Mouse (Mus musculus) neural tube, embryonic 11.5 days (tissue): ENCODE data around the gene Prl2b1. TPM values are rescaled to one million over a fixed set of nuclear protein-coding genes. Genes with fewer than 3 reads are reported as not detected.

Source experiments
- ATAC-seq: fragments of 200-750 bp; cut with Nextera tagmentation; 2 replicates; pipeline ENCODE4 v1.8.0; 2017; ENCODE audit warnings: moderate number of reproducible peaks, mild to moderate bottlenecking, moderate TSS enrichment, moderate library complexity; ENCODE audit not compliant: insufficient read depth, low FRiP score, low TSS enrichment
- DNase-seq: peaks from one replicate; pipeline ENCODE4 v3.0.0-alpha.2; 2015; ENCODE audit warnings: low spot score
- H3K27ac ChIP-seq: fragments of 300-500 bp; sonication (generic); 2 replicates; pipeline ENCODE4 v1.5.1; 2014; ENCODE audit warnings: low read depth, mild to moderate bottlenecking, low read length
- H3K27me3 ChIP-seq: fragments of 300-500 bp; sonication (generic); 2 replicates; pipeline ENCODE4 v1.6.1; 2014; ENCODE audit warnings: mild to moderate bottlenecking, low read length, mixed read lengths; ENCODE audit not compliant: control insufficient read depth, insufficient read depth
- H3K36me3 ChIP-seq: fragments of 300-500 bp; sonication (generic); 2 replicates; pipeline ENCODE4 v1.6.1; 2014; ENCODE audit warnings: mild to moderate bottlenecking, low read length, moderate library complexity, mixed read lengths; ENCODE audit not compliant: control insufficient read depth, insufficient read depth
- H3K4me1 ChIP-seq: fragments of 300-500 bp; sonication (generic); 2 replicates; pipeline ENCODE4 v1.6.1; 2014; ENCODE audit warnings: low read length, mixed read lengths; ENCODE audit not compliant: control insufficient read depth, insufficient read depth
- H3K4me2 ChIP-seq: fragments of 300-500 bp; sonication (generic); 2 replicates; pipeline ENCODE4 v1.6.1; 2014; ENCODE audit warnings: low read depth, mild to moderate bottlenecking, moderate library complexity
- H3K4me3 ChIP-seq: fragments of 300-500 bp; sonication (generic); 2 replicates; pipeline ENCODE4 v1.5.1; 2014; ENCODE audit warnings: low read depth, low read length
- H3K9ac ChIP-seq: fragments of 300-500 bp; sonication (generic); 2 replicates; pipeline ENCODE4 v1.6.1; 2014; ENCODE audit warnings: mild to moderate bottlenecking, low read length
- H3K9me3 ChIP-seq: fragments of 300-500 bp; sonication (generic); 2 replicates; pipeline ENCODE4 v1.6.1; 2016; ENCODE audit warnings: low read length; ENCODE audit not compliant: control insufficient read depth
- WGBS: fragments of 180-500 bp; shearing (Covaris S2); extraction: QIAGEN DNeasy Blood & Tissue Kit; methylation state at CpG from one replicate; pipeline ENCODE4 v1.1.7; 2014; 5-methylcytosine and 5-hydroxymethylcytosine counted together
- polyA plus RNA-seq: library from polyadenylated mRNA; unstranded; fragments of >200 nt; fragmentation: Nextera tagmentation; extraction: Ambion mirVana; gene quantifications from 2 replicates; pipeline ENCODE4 v1.2.1, GENCODE M21; 2014

Gene Prl2b1
- not detected in 2 replicates for polyA plus RNA-seq

- Histone ChIP-seq H3K4me3 (no peak within 1 kb of the TSS), H3K9me3 (no peaks in the 10 kb centered on the region), H3K9ac (no peak within 1 kb of the TSS), H3K4me1 (no peaks in the 10 kb centered on the region), H3K36me3 (no peaks in the 10 kb centered on the region), H3K27me3 (no peaks in the 10 kb centered on the region), H3K4me2 (no peak within 1 kb of the TSS), H3K27ac (no peak within 1 kb of the TSS)
- ATAC-seq (no peak), DNase-seq (no peak)
- WGBS = 71% methylated on average over 6 of the region's 6 CpGs
Measured at GRCm38 (mm10) chr13:27390746-27391145, at the start of gene Prl2b1. Prl2b1 (minus strand) TSS chr13:27390846.

DNA sequence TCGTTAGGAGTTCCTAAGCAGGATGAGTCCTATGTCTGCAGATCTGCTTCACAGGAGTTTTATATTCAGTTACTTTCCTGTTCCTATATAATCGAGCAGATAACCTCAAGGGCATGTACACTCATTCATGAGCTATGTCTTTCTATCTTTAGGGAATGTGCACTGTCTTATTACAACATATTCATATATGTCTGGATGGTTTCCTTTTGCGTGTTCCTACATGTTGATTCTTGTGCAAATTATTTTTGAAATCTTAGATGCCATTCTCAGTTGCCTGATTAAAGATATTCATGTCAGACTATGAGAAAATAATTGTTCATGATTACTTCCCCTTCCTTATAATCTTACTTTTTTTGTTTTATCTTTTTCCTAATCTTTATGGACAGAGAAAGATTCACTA is 47.9 kb upstream of the Prl2b1 start, which contains the start of gene Prl8a6:
Prl8a6 (minus strand) TSS at position 101 of the 400 bp plus-strand sequence.
- whole genome bisulfite sequencing = 89% methylated on average over 3 of the region's 3 CpGs

GRCm38 (mm10) chr13:27433159-27433558 is 42.5 kb upstream of the Prl2b1 start:
- H3K9me3 ChIP-seq = no peaks in the 10 kb centered on the region
- no peak overlapping the region for H3K27ac ChIP-seq
- no peak overlapping the region for H3K4me3 ChIP-seq
- no peak overlapping the region for H3K9ac ChIP-seq
- WGBS = 83% methylated on average over 1 of the region's 1 CpGs
- H3K27me3 ChIP-seq = no peaks in the 10 kb centered on the region
- no peak for DNase-seq
- H3K4me1 ChIP-seq = no peaks in the 10 kb centered on the region
- ATAC-seq = no peak
- H3K36me3 ChIP-seq = no peaks in the 10 kb centered on the region
- H3K4me2 ChIP-seq = no peak overlapping the region

More for the DNA sequence above, 47.9 kb upstream of the Prl2b1 start, which contains the start of gene Prl8a6:
- DNase-seq (no peak), ATAC-seq (no peak)
- no peak within 1 kb of the TSS for H3K4me2 ChIP-seq
- no peak within 1 kb of the TSS for H3K27ac ChIP-seq
- no peaks in the 10 kb centered on the region for H3K4me1 ChIP-seq
- no peak within 1 kb of the TSS for H3K9ac ChIP-seq
- H3K36me3 ChIP-seq = no peaks in the 10 kb centered on the region
- no peaks in the 10 kb centered on the region for H3K27me3 ChIP-seq
- no peak within 1 kb of the TSS for H3K4me3 ChIP-seq
- H3K9me3 ChIP-seq = no peaks in the 10 kb centered on the region

DNA sequence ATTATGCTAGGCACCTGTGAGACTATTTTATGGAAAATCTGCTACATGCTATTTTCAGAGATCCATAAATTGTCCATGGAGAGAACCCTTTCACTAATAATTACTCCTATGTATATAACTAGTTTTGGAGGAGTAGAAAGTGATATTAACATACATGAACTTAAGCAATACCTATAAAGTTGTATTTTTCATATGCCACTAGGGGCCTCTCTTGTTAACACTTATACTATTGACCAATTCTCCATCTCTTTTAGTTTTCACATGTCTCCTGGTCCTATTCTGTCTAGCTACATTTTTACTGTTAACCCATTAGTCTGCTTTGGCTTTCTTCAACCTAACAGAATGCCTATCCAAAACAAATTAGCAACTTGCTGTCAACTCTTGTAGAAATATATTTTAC is 23.0 kb upstream of the Prl2b1 start:
- DNase-seq (no peak), ATAC-seq (no peak)
- Histone ChIP-seq H3K27ac (no peak overlapping the region), H3K9me3 (no peaks in the 10 kb centered on the region), H3K4me3 (no peak overlapping the region), H3K4me2 (no peak overlapping the region), H3K27me3 (no peaks in the 10 kb centered on the region), H3K4me1 (no peaks in the 10 kb centered on the region), H3K9ac (no peak overlapping the region), H3K36me3 (no peaks in the 10 kb centered on the region)

- 88% methylated on average over 7 of the region's 7 CpGs for WGBS
- DNase-seq (peak; percentile 16), ATAC-seq (peak; percentile 55; the same call in 1 of the 2 replicates)
Measured at GRCm38 (mm10) chr13:27399061-27399724, 8.5 kb upstream of the Prl2b1 start.

GRCm38 (mm10) chr13:27345373-27345772 is 45.3 kb downstream of the Prl2b1 start, which contains the start of gene Prl8a2:
Prl8a2 (plus strand) TSS chr13:27345673.
- no peak within 1 kb of the TSS for H3K27ac ChIP-seq
- no peaks in the 10 kb centered on the region for H3K4me1 ChIP-seq
- no peaks in the 10 kb centered on the region for H3K27me3 ChIP-seq
- no peak within 1 kb of the TSS for H3K9ac ChIP-seq
- DNase-seq = no peak
- no peaks in the 10 kb centered on the region for H3K36me3 ChIP-seq
- H3K4me2 ChIP-seq = no peak within 1 kb of the TSS
- ATAC-seq = no peak
- no peaks in the 10 kb centered on the region for H3K9me3 ChIP-seq
- H3K4me3 ChIP-seq = no peak within 1 kb of the TSS
- WGBS = 75% methylated on average over 2 of the region's 2 CpGs

More at GRCm38 (mm10) chr13:27399061-27399724, 8.5 kb upstream of the Prl2b1 start:
- H3K4me2 ChIP-seq = no peak overlapping the region
- no peaks in the 10 kb centered on the region for H3K36me3 ChIP-seq
- no peaks in the 10 kb centered on the region for H3K9me3 ChIP-seq
- H3K4me3 ChIP-seq = no peak overlapping the region
- H3K27ac ChIP-seq = no peak overlapping the region
- no peaks in the 10 kb centered on the region for H3K4me1 ChIP-seq
- H3K27me3 ChIP-seq = no peaks in the 10 kb centered on the region
- H3K9ac ChIP-seq = no peak overlapping the region

DNA sequence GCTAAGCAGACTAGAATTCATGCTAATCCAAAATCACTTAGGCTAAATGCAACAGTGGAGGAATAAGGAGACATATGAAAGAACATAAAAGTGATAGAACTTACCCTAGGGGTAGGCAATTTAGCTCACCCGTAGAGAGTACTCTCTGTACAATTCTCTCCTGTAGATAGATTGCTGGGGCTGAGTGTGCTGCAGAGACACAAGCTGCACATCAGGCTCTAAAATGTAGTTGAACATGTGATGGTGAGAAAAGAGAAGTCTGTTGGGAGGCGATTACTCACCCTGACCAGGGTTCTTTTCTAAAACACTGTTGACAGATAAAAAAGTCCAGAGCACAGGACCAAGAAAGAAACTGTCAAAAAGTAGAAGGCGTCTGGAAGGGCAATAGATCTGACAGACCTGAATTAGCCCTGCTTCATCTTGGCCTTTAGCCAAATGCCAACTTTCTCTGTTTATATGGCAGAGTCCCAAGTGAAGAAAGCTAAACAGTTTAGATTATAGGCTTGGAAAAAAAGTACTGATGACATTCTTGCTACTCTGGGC is 47.8 kb downstream of the Prl2b1 start:
- no peak overlapping the region for H3K9ac ChIP-seq
- WGBS = 77% methylated on average over 3 of the region's 3 CpGs
- no peak for DNase-seq

GRCm38 (mm10) chr13:27334989-27335388 is 55.7 kb downstream of the Prl2b1 start:
- ATAC-seq = peak; percentile 69

More for the DNA sequence above, 47.8 kb downstream of the Prl2b1 start:
- no peak for ATAC-seq
- H3K27me3 ChIP-seq = no peaks in the 10 kb centered on the region
- no peak overlapping the region for H3K4me2 ChIP-seq
- H3K36me3 ChIP-seq = no peaks in the 10 kb centered on the region
- H3K4me1 ChIP-seq = no peaks in the 10 kb centered on the region
- H3K4me3 ChIP-seq = no peak overlapping the region
- no peak overlapping the region for H3K27ac ChIP-seq
- H3K9me3 ChIP-seq = no peaks in the 10 kb centered on the region

More at GRCm38 (mm10) chr13:27334989-27335388, 55.7 kb downstream of the Prl2b1 start:
- H3K27ac ChIP-seq = no peak overlapping the region
- no peaks in the 10 kb centered on the region for H3K27me3 ChIP-seq
- no peak overlapping the region for H3K9ac ChIP-seq
- WGBS = 74% methylated on average over 1 of the region's 1 CpGs
- H3K4me3 ChIP-seq = no peak overlapping the region
- no peaks in the 10 kb centered on the region for H3K9me3 ChIP-seq
- no peak overlapping the region for H3K4me2 ChIP-seq
- H3K36me3 ChIP-seq = no peaks in the 10 kb centered on the region
- no peak for DNase-seq
- H3K4me1 ChIP-seq = no peaks in the 10 kb centered on the region
